Comparison of ENCODE assay signal across 8 mouse cellular contexts in the genomic region with DNA sequence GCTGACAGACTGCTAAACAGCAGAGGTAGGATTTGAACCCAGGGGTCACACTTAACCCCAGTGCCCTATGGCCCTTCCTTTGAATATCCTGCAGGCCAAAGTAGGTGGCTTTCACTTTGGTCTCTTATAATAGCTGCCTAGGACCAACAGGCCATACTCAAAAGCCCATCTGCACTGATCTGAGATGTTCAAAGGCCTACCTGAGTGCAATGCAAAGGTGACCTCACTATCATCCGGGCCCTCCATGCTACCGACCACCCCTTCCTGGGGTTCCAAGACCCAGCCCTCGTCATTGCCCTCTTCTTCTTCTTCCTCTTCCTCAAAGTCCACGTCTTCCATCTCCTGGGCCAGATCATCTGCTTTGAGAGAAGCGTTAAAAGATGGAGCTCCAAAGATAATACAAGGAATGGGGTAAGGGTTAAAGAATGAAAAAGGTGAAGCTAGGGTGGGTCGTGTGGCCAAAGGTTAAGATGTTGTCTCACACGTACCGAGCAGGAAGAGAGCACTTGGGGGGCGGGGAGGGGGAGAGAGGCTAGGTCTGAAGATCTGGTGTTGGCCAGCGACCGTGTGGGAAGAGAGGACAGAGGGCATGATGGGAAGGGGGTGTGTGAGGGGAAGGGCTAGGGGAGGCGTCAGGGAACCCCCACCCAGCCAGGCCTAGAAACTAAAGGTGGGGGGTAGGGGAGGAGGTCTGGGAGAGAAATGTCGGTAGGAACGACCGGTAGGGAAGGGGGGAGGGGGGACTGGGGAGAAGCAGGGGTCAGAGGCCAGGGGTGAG. TPM values are rescaled to one million over a fixed set of nuclear protein-coding genes. Genes with fewer than 3 reads are reported as not detected.
DNase-seq lines count a peak whose midpoint lies in the region; ATAC-seq lines count a peak whose summit lies in the region.

No protein-coding gene starts in this region.

- peak; percentile 31 for ATAC-seq in common myeloid progenitor, adult 5-6 weeks (replicated peaks; ENCODE audit: low read depth, poor library complexity, severe bottlenecking)
- peak; percentile 61 for ATAC-seq in kidney, embryonic 15.5 days (replicated peaks; ENCODE audit: low FRiP score)
- peak; percentile 25 for ATAC-seq in liver, embryonic 16.5 days (ENCODE audit: low read depth)
- peak; percentile 62 for ATAC-seq in neural tube, embryonic 14.5 days (ENCODE audit: low read depth)

- peak overlapping the region; percentile 76 for H3K4me2 ChIP-seq in kidney, embryonic 15.5 days
- H3K4me2 ChIP-seq in liver, embryonic 16.5 days (ENCODE audit: low read depth, low read length) = peak overlapping the region; percentile 93
- peak overlapping the region; percentile 84 for H3K4me2 ChIP-seq in neural tube, embryonic 14.5 days (ENCODE audit: low read depth, low read length)

- peak overlapping the region; percentile 84 for H3K4me3 ChIP-seq in heart, embryonic 10.5 days
- peak overlapping the region; percentile 92 for H3K4me3 ChIP-seq in kidney, embryonic 15.5 days (replicated peaks)
- H3K4me3 ChIP-seq in liver, embryonic 16.5 days (ENCODE audit: low read depth, low read length) = peak overlapping the region; percentile 80
- H3K4me3 ChIP-seq in neural tube, embryonic 14.5 days (ENCODE audit: low read depth, low read length) = peak overlapping the region; percentile 70

- 13% methylated on average over 15 of the region's 15 CpGs for WGBS in heart, embryonic 10.5 days
- WGBS in kidney, embryonic 15.5 days = 10% methylated on average over 15 of the region's 15 CpGs
- 7% methylated on average over 15 of the region's 15 CpGs for WGBS in liver, embryonic 16.5 days (ENCODE audit: insufficient replicate concordance)
- 13% methylated on average over 15 of the region's 15 CpGs for WGBS in neural tube, embryonic 14.5 days

- peak; percentile 54 for DNase-seq in urinary bladder, postnatal 25 days (ENCODE audit: low spot score)
- no peak for DNase-seq in urinary bladder, postnatal 10 days (ENCODE audit: low spot score)
- peak; percentile 90 for DNase-seq in heart, embryonic 10.5 days (ENCODE audit: low spot score)
- DNase-seq in thymus, postnatal 36 days = peak; percentile 40 to 70

- peaks cover 65% of the 10 kb centered on the region for H3K36me3 ChIP-seq in heart, embryonic 10.5 days
- peaks cover 68% of the 10 kb centered on the region for H3K36me3 ChIP-seq in kidney, embryonic 15.5 days
- H3K36me3 ChIP-seq in liver, embryonic 16.5 days (ENCODE audit: control insufficient read depth, insufficient read depth) = peaks cover 4% of the 10 kb centered on the region
- peaks cover 28% of the 10 kb centered on the region for H3K36me3 ChIP-seq in neural tube, embryonic 14.5 days (ENCODE audit: control insufficient read depth, insufficient read depth, low read length)

- H3K9me3 ChIP-seq in heart, embryonic 10.5 days = no peaks in the 10 kb centered on the region
- no peaks in the 10 kb centered on the region for H3K9me3 ChIP-seq in kidney, embryonic 15.5 days (replicated peaks)
- H3K9me3 ChIP-seq in liver, embryonic 16.5 days (replicated peaks; ENCODE audit: control insufficient read depth, low read length) = no peaks in the 10 kb centered on the region
- H3K9me3 ChIP-seq in neural tube, embryonic 14.5 days (ENCODE audit: control insufficient read depth, low read length) = no peaks in the 10 kb centered on the region

- H3K27ac ChIP-seq in heart, embryonic 10.5 days = peak overlapping the region; percentile 89
- H3K27ac ChIP-seq in kidney, embryonic 15.5 days = peak overlapping the region; percentile 89
- peak overlapping the region; percentile 84 for H3K27ac ChIP-seq in liver, embryonic 16.5 days (ENCODE audit: low read length)
- H3K27ac ChIP-seq in neural tube, embryonic 14.5 days (ENCODE audit: low read depth, low read length) = peak overlapping the region; percentile 68

- H3K27me3 ChIP-seq in heart, embryonic 10.5 days (ENCODE audit: insufficient read depth, poor library complexity, severe bottlenecking) = no peaks in the 10 kb centered on the region
- H3K27me3 ChIP-seq in kidney, embryonic 15.5 days = no peaks in the 10 kb centered on the region
- H3K27me3 ChIP-seq in liver, embryonic 16.5 days (ENCODE audit: control insufficient read depth, insufficient read depth, low read depth, low read length) = no peaks in the 10 kb centered on the region
- no peaks in the 10 kb centered on the region for H3K27me3 ChIP-seq in neural tube, embryonic 14.5 days (ENCODE audit: control insufficient read depth, insufficient read depth, low read length)

- peaks cover 49% of the 10 kb centered on the region for H3K4me1 ChIP-seq in heart, embryonic 10.5 days
- H3K4me1 ChIP-seq in kidney, embryonic 15.5 days = peaks cover 40% of the 10 kb centered on the region
- H3K4me1 ChIP-seq in liver, embryonic 16.5 days (ENCODE audit: control insufficient read depth, low read depth, low read length) = peaks cover 31% of the 10 kb centered on the region
- H3K4me1 ChIP-seq in neural tube, embryonic 14.5 days (ENCODE audit: control insufficient read depth, insufficient read depth, low read length) = peaks cover 10% of the 10 kb centered on the region

- H3K9ac ChIP-seq in kidney, embryonic 15.5 days = peak overlapping the region; percentile 86
- peak overlapping the region; percentile 82 for H3K9ac ChIP-seq in liver, embryonic 16.5 days (ENCODE audit: low read depth, low read length)
- H3K9ac ChIP-seq in neural tube, embryonic 14.5 days (replicated peaks; ENCODE audit: low read depth, low read length) = peak overlapping the region; percentile 77

RNA-seq across cellular contexts. Expression of gene Aamp, which starts 0.7 kb away (rescaled TPM):
- total RNA-seq in common myeloid progenitor, adult 5-6 weeks (2017) = 84.2 and 100 TPM in 2 replicates
- 224 and 261 TPM in 2 replicates for polyA plus RNA-seq in heart, embryonic 10.5 days (2016; fragmentation: Nextera tagmentation; extraction: Ambion mirVana)
- polyA plus RNA-seq in kidney, embryonic 15.5 days (2015; fragmentation: Nextera tagmentation; extraction: Ambion mirVana) = 267 and 283 TPM in 2 replicates
- polyA plus RNA-seq in liver, embryonic 16.5 days (2015; fragmentation: Nextera tagmentation; extraction: Ambion mirVana) = 95.6 and 97.5 TPM in 2 replicates
- 188 and 204 TPM in 2 replicates for polyA plus RNA-seq in neural tube, embryonic 14.5 days (2014; fragmentation: Nextera tagmentation; extraction: Ambion mirVana)

RNA-seq across cellular contexts. Expression of gene Pnkd, which starts 0.9 kb away (rescaled TPM):
- total RNA-seq in common myeloid progenitor, adult 5-6 weeks (2017) = 11.6 and 17.2 TPM in 2 replicates
- polyA plus RNA-seq in heart, embryonic 10.5 days (2016; fragmentation: Nextera tagmentation; extraction: Ambion mirVana) = 170 and 253 TPM in 2 replicates
- polyA plus RNA-seq in kidney, embryonic 15.5 days (2015; fragmentation: Nextera tagmentation; extraction: Ambion mirVana) = 138 and 139 TPM in 2 replicates
- polyA plus RNA-seq in liver, embryonic 16.5 days (2015; fragmentation: Nextera tagmentation; extraction: Ambion mirVana) = 34.0 and 37.5 TPM in 2 replicates
- 137 and 145 TPM in 2 replicates for polyA plus RNA-seq in neural tube, embryonic 14.5 days (2014; fragmentation: Nextera tagmentation; extraction: Ambion mirVana)

RNA-seq across cellular contexts. Expression of gene Gpbar1, which starts 5.5 kb away (rescaled TPM):
- total RNA-seq in common myeloid progenitor, adult 5-6 weeks (2017) = not detected in 2 replicates
- polyA plus RNA-seq in heart, embryonic 10.5 days (2016; fragmentation: Nextera tagmentation; extraction: Ambion mirVana) = 0.70 and 1.7 TPM in 2 replicates
- 1.7 and 2.1 TPM in 2 replicates for polyA plus RNA-seq in kidney, embryonic 15.5 days (2015; fragmentation: Nextera tagmentation; extraction: Ambion mirVana)
- 0.36 and 0.39 TPM in 2 replicates for polyA plus RNA-seq in liver, embryonic 16.5 days (2015; fragmentation: Nextera tagmentation; extraction: Ambion mirVana)
- not detected in 2 replicates for polyA plus RNA-seq in neural tube, embryonic 14.5 days (2014; fragmentation: Nextera tagmentation; extraction: Ambion mirVana)

RNA-seq across cellular contexts. Expression of gene Tmbim1, which starts 21.5 kb away (rescaled TPM):
- total RNA-seq in common myeloid progenitor, adult 5-6 weeks (2017) = 16.1 and 19.7 TPM in 2 replicates
- polyA plus RNA-seq in heart, embryonic 10.5 days (2016; fragmentation: Nextera tagmentation; extraction: Ambion mirVana) = 25.5 and 33.1 TPM in 2 replicates
- polyA plus RNA-seq in kidney, embryonic 15.5 days (2015; fragmentation: Nextera tagmentation; extraction: Ambion mirVana) = 25.6 and 31.2 TPM in 2 replicates
- 16.5 and 18.8 TPM in 2 replicates for polyA plus RNA-seq in liver, embryonic 16.5 days (2015; fragmentation: Nextera tagmentation; extraction: Ambion mirVana)
- polyA plus RNA-seq in neural tube, embryonic 14.5 days (2014; fragmentation: Nextera tagmentation; extraction: Ambion mirVana) = 7.3 and 7.5 TPM in 2 replicates

RNA-seq across cellular contexts. Expression of gene Arpc2, which starts 48.0 kb away (rescaled TPM):
- total RNA-seq in common myeloid progenitor, adult 5-6 weeks (2017) = 298 and 302 TPM in 2 replicates
- polyA plus RNA-seq in heart, embryonic 10.5 days (2016; fragmentation: Nextera tagmentation; extraction: Ambion mirVana) = 470 and 475 TPM in 2 replicates
- polyA plus RNA-seq in kidney, embryonic 15.5 days (2015; fragmentation: Nextera tagmentation; extraction: Ambion mirVana) = 446 and 449 TPM in 2 replicates
- polyA plus RNA-seq in liver, embryonic 16.5 days (2015; fragmentation: Nextera tagmentation; extraction: Ambion mirVana) = 181 and 187 TPM in 2 replicates
- 294 and 316 TPM in 2 replicates for polyA plus RNA-seq in neural tube, embryonic 14.5 days (2014; fragmentation: Nextera tagmentation; extraction: Ambion mirVana)
